Mouse (Mus musculus) cortical plate, adult 2 months (tissue): ENCODE measurements around the gene Tmem198.

Source experiments
- CTCF ChIP-seq: fragments of 200-500 bp; IDR thresholded peaks from 2 replicates; pipeline ENCODE4 v1.5.1; 2011; ENCODE audit warnings: mild to moderate bottlenecking, control low read depth, low read length; ENCODE audit not compliant: insufficient read depth; ENCODE audit errors: extremely low read depth
- POLR2A ChIP-seq: fragments of 200-500 bp; IDR thresholded peaks from 2 replicates; pipeline ENCODE4 v1.6.1; 2011; ENCODE audit warnings: mild to moderate bottlenecking, low read length, control low read depth; ENCODE audit not compliant: insufficient read depth; ENCODE audit errors: extremely low read depth

GRCm38 (mm10) chr1:75510154-75510553, 30.8 kb downstream of the Tmem198 start:
- TF ChIP-seq POLR2A (no peak), CTCF (no peak)
